In the genomic region with DNA sequence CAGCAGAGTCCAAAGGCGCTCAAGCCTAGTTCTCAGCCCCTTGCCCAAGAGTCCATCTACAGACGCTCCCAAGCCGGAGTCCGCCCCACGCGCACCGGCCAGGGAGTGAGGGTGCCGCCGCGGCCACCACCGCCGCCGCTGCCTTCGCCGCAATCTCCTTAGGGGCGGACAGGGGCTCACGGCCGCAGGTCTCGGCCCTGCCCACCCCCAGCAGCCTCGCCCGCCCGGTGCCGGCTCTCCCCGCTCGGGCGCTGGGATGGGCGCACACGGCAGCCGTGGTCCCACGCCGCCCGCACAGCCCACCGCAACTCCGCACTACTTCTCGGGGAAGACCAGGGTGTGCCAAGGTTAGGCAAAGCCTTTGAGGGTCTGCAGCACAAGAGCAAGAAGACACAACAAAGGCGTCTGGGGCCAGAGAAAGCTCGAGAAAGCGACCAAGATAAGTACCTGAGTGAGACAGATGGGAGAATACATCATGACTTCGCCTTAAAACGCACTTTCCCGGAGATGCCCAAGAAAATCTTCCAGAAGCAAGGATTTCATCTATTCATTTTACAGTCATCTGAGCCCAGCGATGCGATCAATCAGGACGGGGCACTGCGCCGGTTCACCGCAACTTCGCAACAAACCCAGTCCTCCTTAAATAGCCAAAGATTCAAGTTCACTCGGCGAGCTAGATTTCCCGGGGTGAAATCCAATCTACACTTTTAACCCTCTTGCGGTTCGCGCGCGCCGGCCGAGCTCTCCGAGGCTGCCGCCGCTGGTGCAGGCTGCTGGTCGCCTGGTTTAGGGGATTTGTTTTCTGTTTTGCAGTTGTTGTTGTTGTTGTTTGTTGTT, we compare ENCODE assay signal across 8 mouse cellular contexts.
DNase-seq lines count a peak whose midpoint lies in the region; ATAC-seq and TF ChIP-seq lines count a peak whose summit lies in the region.

No protein-coding gene starts in this region.

- DNase-seq in right cerebral cortex, postnatal 4 days: peak; percentile 41
- no peak for DNase-seq in right cerebral cortex, postnatal 10 days (ENCODE audit: low spot score in 2 of 2)
- peak; percentile 58 to 67 for DNase-seq in cerebellum, postnatal 14 days
- DNase-seq in gastrocnemius, postnatal 14 days: peak; percentile 55
- DNase-seq in kidney, adult 11 months: peak; percentile 41
- peak; percentile 62 for DNase-seq in lung, postnatal 0 days (ENCODE audit: low spot score)
- DNase-seq in testis, postnatal 10 days (ENCODE audit: low spot score): peak; percentile 65
- no peak for DNase-seq in thymus, postnatal 14 days

- TF ChIP-seq CTCF in lung, postnatal 0 days (IDR thresholded peaks at IDR 0.05): no peak

- H3K36me3 ChIP-seq in lung, postnatal 0 days (ENCODE audit: insufficient read depth, low read length): no peaks in the 10 kb centered on the region

- peaks cover 13% of the 10 kb centered on the region; the same call in 1 of the 2 replicates for H3K4me1 ChIP-seq in lung, postnatal 0 days (ENCODE audit: insufficient read depth, low read depth, low read length)

- peak overlapping the region; percentile 89 for H3K4me2 ChIP-seq in lung, postnatal 0 days (replicated peaks; ENCODE audit: low read depth, low read length)

- intact Hi-C loops in gastrocnemius, postnatal 14 days (cut with DNase I; ENCODE audit: low total_unique reads): loop anchor here (5.0 kb wide), 1 partner anchor 38 kb away; no protein-coding TSS in a partner anchor

- H3K27me3 ChIP-seq in lung, postnatal 0 days (replicated peaks; ENCODE audit: insufficient read depth, low read length): no peaks in the 10 kb centered on the region

- H3K9ac ChIP-seq in lung, postnatal 0 days (replicated peaks; ENCODE audit: low read depth): peak overlapping the region; percentile 93

- TF ChIP-seq EP300 in lung, postnatal 0 days (IDR thresholded peaks at IDR 0.05): no peak; the same call in 1 of the 2 replicates

- under 1% methylated on average over 61 of the region's 62 CpGs for WGBS in lung, postnatal 0 days

- no peak for ATAC-seq in lung, postnatal 0 days

- peak overlapping the region; percentile 81 for H3K4me3 ChIP-seq in lung, postnatal 0 days (ENCODE audit: low read depth, low read length)

- H3K9me3 ChIP-seq in lung, postnatal 0 days (ENCODE audit: low read length): no peaks in the 10 kb centered on the region

- H3K27ac ChIP-seq in lung, postnatal 0 days (ENCODE audit: low read length): peak overlapping the region; percentile 99

Comparison
In these comparisons a context has a peak if more than half of its experiments do, and no peak if none do; other contexts are left out.
1. DNase-seq: peak in right cerebral cortex, postnatal 4 days (single experiment), cerebellum, postnatal 14 days (2 of 2), gastrocnemius, postnatal 14 days (single experiment), kidney, adult 11 months (single experiment), lung, postnatal 0 days (single experiment) and testis, postnatal 10 days (single experiment); none in right cerebral cortex, postnatal 10 days (0 of 2) and thymus, postnatal 14 days (single experiment).